Mouse (Mus musculus) embryonic facial prominence, embryonic 13.5 days (tissue): Measurements from ENCODE around the gene Jdp2. TPM values are rescaled to one million over a fixed set of nuclear protein-coding genes. Genes with fewer than 3 reads are reported as not detected.

Experiments used
- ATAC-seq: fragments of 200-750 bp; cut with Nextera tagmentation; 2 replicates; pipeline ENCODE4 v1.8.0; 2017; ENCODE audit warnings: low read depth; ENCODE audit not compliant: insufficient number of reproducible peaks, insufficient read depth, low FRiP score, low TSS enrichment
- H3K27ac ChIP-seq: fragments of 300-500 bp; sonication (generic); 2 replicates; pipeline ENCODE4 v1.5.1; 2015; ENCODE audit warnings: moderate library complexity, mild to moderate bottlenecking, inconsistent platforms
- H3K27me3 ChIP-seq: fragments of 300-500 bp; sonication (generic); 2 replicates; pipeline ENCODE4 v1.6.1; 2015; ENCODE audit warnings: mild to moderate bottlenecking, inconsistent platforms
- H3K36me3 ChIP-seq: fragments of 300-500 bp; sonication (generic); 2 replicates; pipeline ENCODE4 v1.6.1; 2015; ENCODE audit warnings: mild to moderate bottlenecking, inconsistent platforms
- H3K4me1 ChIP-seq: fragments of 300-500 bp; sonication (generic); 2 replicates; pipeline ENCODE4 v1.6.1; 2015; ENCODE audit warnings: inconsistent platforms
- H3K4me2 ChIP-seq: fragments of 300-500 bp; sonication (generic); 2 replicates; pipeline ENCODE4 v1.6.1; 2015; ENCODE audit warnings: moderate library complexity, mild to moderate bottlenecking, inconsistent platforms
- H3K4me3 ChIP-seq: fragments of 300-500 bp; sonication (generic); 2 replicates; pipeline ENCODE4 v1.5.1; 2015; ENCODE audit warnings: mild to moderate bottlenecking, inconsistent platforms
- H3K9ac ChIP-seq: fragments of 300-500 bp; sonication (generic); 2 replicates; pipeline ENCODE4 v1.6.1; 2015; ENCODE audit warnings: mild to moderate bottlenecking, inconsistent platforms
- H3K9me3 ChIP-seq: fragments of 300-500 bp; sonication (generic); 2 replicates; pipeline ENCODE4 v1.6.1; 2016; ENCODE audit warnings: inconsistent platforms
- WGBS: fragments of 180-500 bp; shearing (Covaris S2); methylation state at CpG from one replicate; pipeline ENCODE4 v1.1.7; 2015; ENCODE audit warnings: mixed read lengths; 5-methylcytosine and 5-hydroxymethylcytosine counted together
- polyA plus RNA-seq: library from polyadenylated mRNA; unstranded; fragments of >200 nt; fragmentation: Nextera tagmentation; extraction: Ambion mirVana; gene quantifications from 2 replicates; pipeline ENCODE4 v1.2.1, GENCODE M21; 2015

Jdp2 gene
- polyA plus RNA-seq, 1 experiment from 2014 or later: 0.35 TPM

- Histone ChIP-seq H3K4me1 (peaks cover 26% of the 10 kb centered on the region), H3K4me3 (no peak overlapping the region), H3K4me2 (no peak overlapping the region), H3K9me3 (no peaks in the 10 kb centered on the region), H3K36me3 (peaks cover 4% of the 10 kb centered on the region; the same call in 1 of the 2 replicates), H3K27ac (no peak overlapping the region), H3K9ac (no peak overlapping the region), H3K27me3 (no peaks in the 10 kb centered on the region)
- 74% methylated on average over 11 of the region's 11 CpGs for WGBS
- ATAC-seq: no peak
Measured at GRCm38 (mm10) chr12:85619898-85620443, 21.1 kb downstream of the Jdp2 start.

DNA sequence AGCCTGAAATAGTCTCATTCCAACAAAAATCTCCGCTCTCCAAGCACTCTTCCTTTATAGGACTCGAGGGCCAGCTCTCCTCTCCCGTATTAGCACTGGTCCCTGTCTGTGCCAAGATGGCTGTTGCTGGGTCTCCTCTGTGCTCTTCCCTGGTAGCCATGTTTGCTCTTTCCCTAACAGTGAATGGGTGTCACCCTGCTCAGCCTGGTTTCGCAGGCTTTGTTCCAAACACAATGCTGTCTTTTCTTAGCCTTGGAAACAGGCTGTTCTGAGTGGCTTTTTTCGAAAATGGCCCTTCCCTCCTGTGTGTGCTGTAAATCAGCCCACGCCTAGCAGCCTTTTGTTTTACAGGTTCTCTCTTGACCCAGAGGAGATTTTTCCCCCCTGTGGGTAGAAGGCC, 22.2 kb downstream of the Jdp2 start:
- Histone ChIP-seq H3K4me1 (peaks cover 33% of the 10 kb centered on the region), H3K4me3 (no peak overlapping the region), H3K36me3 (peaks cover 7% of the 10 kb centered on the region; the same call in 1 of the 2 replicates), H3K9me3 (no peaks in the 10 kb centered on the region), H3K9ac (no peak overlapping the region), H3K27me3 (no peaks in the 10 kb centered on the region), H3K4me2 (no peak overlapping the region), H3K27ac (no peak overlapping the region)
- ATAC-seq: no peak
- 75% methylated on average over 6 of the region's 6 CpGs for WGBS

DNA sequence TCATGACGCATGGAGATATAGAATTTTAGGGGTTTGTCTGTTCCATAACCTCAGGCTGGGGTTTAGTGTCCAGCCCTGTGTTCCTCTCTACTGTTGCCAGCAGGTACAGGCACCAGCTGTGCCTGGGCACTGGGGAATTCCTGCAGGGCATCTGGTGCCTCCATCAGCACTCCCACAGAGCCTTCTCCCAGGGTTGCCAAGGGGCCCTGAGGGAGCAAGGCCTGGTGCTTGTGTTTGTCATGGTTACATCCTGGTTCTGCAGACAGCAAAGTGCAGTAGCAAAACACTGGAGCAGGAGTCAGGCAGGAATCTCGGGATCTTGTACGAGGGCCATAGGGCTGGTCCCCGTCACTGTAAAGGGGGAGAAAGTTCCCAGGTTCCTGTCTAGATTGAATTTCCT, 22.8 kb downstream of the Jdp2 start:
- no peak overlapping the region for H3K4me2 ChIP-seq
- peaks cover 7% of the 10 kb centered on the region; the same call in 1 of the 2 replicates for H3K36me3 ChIP-seq
- H3K4me3 ChIP-seq: no peak overlapping the region
- H3K27me3 ChIP-seq: no peaks in the 10 kb centered on the region
- no peak overlapping the region for H3K9ac ChIP-seq
- H3K27ac ChIP-seq: no peak overlapping the region
- no peaks in the 10 kb centered on the region for H3K9me3 ChIP-seq
- H3K4me1 ChIP-seq: peaks cover 36% of the 10 kb centered on the region
- no peak for ATAC-seq
- WGBS: 59% methylated on average over 4 of the region's 4 CpGs

GRCm38 (mm10) chr12:85623711-85624110, 24.9 kb downstream of the Jdp2 start:
- WGBS: 40% methylated on average over 3 of the region's 3 CpGs
- Histone ChIP-seq H3K36me3 (peaks cover 4% of the 10 kb centered on the region; the same call in 1 of the 2 replicates), H3K4me3 (no peak overlapping the region), H3K27me3 (no peaks in the 10 kb centered on the region), H3K9ac (no peak overlapping the region), H3K4me1 (peaks cover 35% of the 10 kb centered on the region), H3K4me2 (no peak overlapping the region), H3K9me3 (no peaks in the 10 kb centered on the region), H3K27ac (no peak overlapping the region)
- ATAC-seq: no peak

- peaks cover 4% of the 10 kb centered on the region; the same call in 1 of the 2 replicates for H3K36me3 ChIP-seq
- whole genome bisulfite sequencing: 69% methylated on average over 7 of the region's 7 CpGs
- no peak overlapping the region for H3K27ac ChIP-seq
- H3K4me1 ChIP-seq: peaks cover 32% of the 10 kb centered on the region
- no peak overlapping the region for H3K4me2 ChIP-seq
- no peak for ATAC-seq
- no peak overlapping the region for H3K4me3 ChIP-seq
- H3K9ac ChIP-seq: no peak overlapping the region
- H3K27me3 ChIP-seq: no peaks in the 10 kb centered on the region
- no peaks in the 10 kb centered on the region for H3K9me3 ChIP-seq
Measured at GRCm38 (mm10) chr12:85624652-85625051, 25.8 kb downstream of the Jdp2 start.

GRCm38 (mm10) chr12:85625852-85626251, 27.0 kb downstream of the Jdp2 start:
- H3K4me1 ChIP-seq: peaks cover 33% of the 10 kb centered on the region

GRCm38 (mm10) chr12:85629661-85630481, 31.0 kb downstream of the Jdp2 start:
- H3K9me3 ChIP-seq: no peaks in the 10 kb centered on the region
- H3K4me2 ChIP-seq: no peak overlapping the region
- 0 out of 2 replicates have a peak overlapping the region, but pooled peaks have one; percentile 4 for H3K27ac ChIP-seq
- peaks cover 20% of the 10 kb centered on the region for H3K4me1 ChIP-seq
- H3K36me3 ChIP-seq: peaks cover 41% of the 10 kb centered on the region
- no peak overlapping the region for H3K4me3 ChIP-seq
- ATAC-seq: no peak
- 0 out of 2 replicates have a peak overlapping the region, but pooled peaks have one; percentile 28 for H3K9ac ChIP-seq
- H3K27me3 ChIP-seq: no peaks in the 10 kb centered on the region
- WGBS: 65% methylated on average over 21 of the region's 21 CpGs

More at GRCm38 (mm10) chr12:85625852-85626251, 27.0 kb downstream of the Jdp2 start:
- whole genome bisulfite sequencing: 17% methylated on average over 5 of the region's 5 CpGs
- peaks cover 4% of the 10 kb centered on the region; the same call in 1 of the 2 replicates for H3K36me3 ChIP-seq
- H3K9ac ChIP-seq: no peak overlapping the region
- H3K4me2 ChIP-seq: no peak overlapping the region
- H3K4me3 ChIP-seq: no peak overlapping the region
- no peak for ATAC-seq
- no peaks in the 10 kb centered on the region for H3K27me3 ChIP-seq
- H3K27ac ChIP-seq: peak overlapping the region; percentile 22; the same call in 1 of the 2 replicates
- no peaks in the 10 kb centered on the region for H3K9me3 ChIP-seq

DNA sequence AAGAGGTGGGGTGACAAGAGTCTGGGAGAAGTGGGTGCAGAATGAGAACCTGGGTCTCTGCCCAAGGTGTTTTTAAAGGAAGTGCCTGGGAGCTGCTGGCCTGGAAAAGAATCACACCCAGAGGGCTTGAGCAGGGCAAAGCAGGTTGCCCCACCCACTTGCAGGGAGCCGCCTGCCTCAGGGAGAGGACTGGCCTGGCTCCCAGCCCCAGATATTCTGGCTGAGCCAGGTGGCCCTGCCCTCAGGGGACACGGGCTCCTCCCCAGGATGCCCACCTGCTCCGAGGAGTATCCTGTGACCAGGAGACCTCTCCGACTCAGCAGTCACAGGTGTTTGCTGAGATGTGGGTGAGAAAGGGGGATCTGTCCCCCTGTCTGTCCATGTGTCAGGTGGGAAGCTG, 32.4 kb downstream of the Jdp2 start:
- ATAC-seq: no peak
- no peak overlapping the region for H3K4me3 ChIP-seq
- H3K27me3 ChIP-seq: no peaks in the 10 kb centered on the region
- no peaks in the 10 kb centered on the region for H3K9me3 ChIP-seq
- peaks cover 37% of the 10 kb centered on the region for H3K36me3 ChIP-seq
- no peak overlapping the region for H3K4me2 ChIP-seq
- 67% methylated on average over 4 of the region's 4 CpGs for WGBS
- H3K9ac ChIP-seq: no peak overlapping the region
- H3K4me1 ChIP-seq: peaks cover 12% of the 10 kb centered on the region
- H3K27ac ChIP-seq: no peak overlapping the region

DNA sequence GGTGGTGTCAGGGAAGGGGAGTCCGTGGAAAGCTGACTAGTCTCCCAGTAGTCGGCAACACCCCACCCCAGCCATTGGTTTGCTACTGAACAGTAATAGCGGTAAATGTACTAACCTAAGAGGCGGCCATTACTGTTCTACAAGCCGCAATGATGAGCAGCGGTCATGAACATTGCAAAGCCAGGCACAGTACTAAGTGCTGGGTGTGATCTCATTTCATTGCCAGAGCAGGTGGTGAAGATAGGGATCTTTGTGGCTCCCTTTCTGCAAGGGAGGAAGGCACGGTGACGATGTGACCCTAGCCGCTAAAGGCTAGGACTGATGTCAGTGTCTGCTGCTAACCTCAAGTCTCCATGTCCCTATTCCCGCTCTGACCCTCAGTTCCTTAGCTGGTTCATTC, 33.5 kb downstream of the Jdp2 start:
- H3K27ac ChIP-seq: no peak overlapping the region
- no peaks in the 10 kb centered on the region for H3K9me3 ChIP-seq
- no peak overlapping the region for H3K9ac ChIP-seq
- no peak overlapping the region for H3K4me2 ChIP-seq
- no peak overlapping the region for H3K4me3 ChIP-seq
- ATAC-seq: no peak
- peaks cover 37% of the 10 kb centered on the region for H3K36me3 ChIP-seq
- H3K27me3 ChIP-seq: no peaks in the 10 kb centered on the region
- 94% methylated on average over 10 of the region's 10 CpGs for WGBS
- peaks cover 12% of the 10 kb centered on the region; the same call in 1 of the 2 replicates for H3K4me1 ChIP-seq

DNA sequence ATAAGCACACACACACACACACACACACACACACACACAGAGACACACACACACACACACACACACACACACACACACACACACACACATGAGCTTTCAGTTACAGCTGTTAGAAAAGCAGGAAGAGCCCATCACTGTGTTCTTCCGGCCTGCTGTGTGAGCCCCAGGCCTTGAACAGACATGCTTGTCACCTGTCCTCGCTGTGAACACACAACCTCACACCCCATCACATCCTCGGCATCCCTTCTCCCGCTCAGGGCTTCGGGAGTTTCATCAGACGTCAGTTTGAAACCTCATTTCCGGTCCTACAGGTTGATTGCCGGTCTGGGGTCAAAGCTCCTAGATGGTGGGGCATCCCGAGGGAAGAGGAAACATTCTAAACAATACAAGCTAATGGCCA, 39.1 kb downstream of the Jdp2 start:
- peaks cover 23% of the 10 kb centered on the region for H3K4me1 ChIP-seq
- no peaks in the 10 kb centered on the region for H3K27me3 ChIP-seq
- no peaks in the 10 kb centered on the region for H3K9me3 ChIP-seq
- 55% methylated on average over 9 of the region's 9 CpGs for WGBS
- peaks cover 35% of the 10 kb centered on the region for H3K36me3 ChIP-seq
- H3K27ac ChIP-seq: no peak overlapping the region
- no peak overlapping the region for H3K9ac ChIP-seq
- no peak for ATAC-seq
- H3K4me2 ChIP-seq: no peak overlapping the region
- no peak overlapping the region for H3K4me3 ChIP-seq

DNA sequence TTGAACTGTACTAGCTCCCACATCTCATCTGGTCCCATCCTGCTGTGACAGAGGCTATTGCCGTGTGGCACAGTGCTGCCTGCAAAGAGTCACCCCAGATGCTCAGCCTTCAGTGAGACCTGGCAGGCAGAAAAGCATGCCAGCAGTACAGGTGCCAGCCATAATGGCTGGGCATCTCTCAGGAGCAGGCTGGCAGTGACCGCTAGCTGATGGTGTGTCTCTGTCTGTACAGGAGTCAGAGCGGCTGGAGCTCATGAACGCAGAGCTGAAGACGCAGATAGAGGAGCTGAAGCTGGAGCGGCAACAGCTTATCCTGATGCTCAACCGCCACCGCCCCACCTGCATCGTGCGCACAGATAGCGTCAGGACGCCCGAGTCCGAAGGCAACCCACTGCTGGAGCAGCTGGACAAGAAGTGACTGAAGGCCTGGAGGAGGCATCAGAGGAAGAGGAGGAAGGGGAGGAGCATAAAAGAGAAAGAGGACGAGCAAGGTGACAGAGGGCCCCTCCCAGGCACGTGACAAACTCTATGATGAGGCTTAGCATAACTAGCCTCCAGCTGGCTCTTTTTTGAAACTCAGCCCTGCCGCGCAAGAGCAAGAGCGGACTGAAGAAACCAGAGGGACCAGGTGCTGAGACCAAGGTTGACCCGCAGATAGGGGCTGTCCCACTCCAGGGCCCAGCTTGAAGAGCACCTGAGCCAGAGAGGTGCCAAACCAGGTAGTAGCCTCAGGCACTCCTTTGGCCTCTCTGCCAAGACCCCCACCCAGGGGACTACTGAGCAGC, 39.9 kb downstream of the Jdp2 start:
- Histone ChIP-seq H3K4me1 (peaks cover 24% of the 10 kb centered on the region), H3K9me3 (no peaks in the 10 kb centered on the region), H3K27me3 (no peaks in the 10 kb centered on the region), H3K36me3 (peaks cover 27% of the 10 kb centered on the region), H3K4me3 (no peak overlapping the region), H3K9ac (no peak overlapping the region), H3K4me2 (no peak overlapping the region), H3K27ac (no peak overlapping the region)
- 0 out of 2 replicates have a peak, but pooled peaks have one; percentile 30 for ATAC-seq
- WGBS: 78% methylated on average over 20 of the region's 20 CpGs
